Mouse (Mus musculus) limb, embryonic 13.5 days (tissue): ENCODE measurements at regions not wholly inside any gene's neighbourhood (a gene's known extent, or its start where the extent isn't known, plus 50 kb on each side); places are given as distances from the start of the nearest gene placed in this dataset.

Experiments used
- ATAC-seq: fragments of 200-750 bp; cut with Nextera tagmentation; 2 replicates; pipeline ENCODE4 v1.8.0; 2017; ENCODE audit warnings: low read depth, moderate number of reproducible peaks, moderate TSS enrichment; ENCODE audit not compliant: low FRiP score
- H3K27ac ChIP-seq: fragments of 300-500 bp; sonication (generic); 2 replicates; pipeline ENCODE4 v1.5.1; 2015; ENCODE audit warnings: inconsistent platforms, mild to moderate bottlenecking, moderate library complexity
- H3K27me3 ChIP-seq: fragments of 300-500 bp; sonication (generic); 2 replicates; pipeline ENCODE4 v1.6.1; 2015; ENCODE audit warnings: mild to moderate bottlenecking, inconsistent platforms
- H3K36me3 ChIP-seq: fragments of 300-500 bp; sonication (generic); 2 replicates; pipeline ENCODE4 v1.6.1; 2015; ENCODE audit warnings: inconsistent platforms, mild to moderate bottlenecking, moderate library complexity
- H3K4me1 ChIP-seq: fragments of 300-500 bp; sonication (generic); 2 replicates; pipeline ENCODE4 v1.6.1; 2015; ENCODE audit warnings: inconsistent platforms
- H3K4me2 ChIP-seq: fragments of 300-500 bp; sonication (generic); replicated peaks from 2 replicates; pipeline ENCODE4 v1.6.1; 2015; ENCODE audit warnings: inconsistent platforms, mild to moderate bottlenecking, moderate library complexity
- H3K4me3 ChIP-seq: fragments of 300-500 bp; sonication (generic); 2 replicates; pipeline ENCODE4 v1.5.1; 2015; ENCODE audit warnings: moderate library complexity, mild to moderate bottlenecking, inconsistent platforms
- H3K9ac ChIP-seq: fragments of 300-500 bp; sonication (generic); 2 replicates; pipeline ENCODE4 v1.6.1; 2015; ENCODE audit warnings: mild to moderate bottlenecking, inconsistent platforms
- H3K9me3 ChIP-seq: fragments of 300-500 bp; sonication (generic); 2 replicates; pipeline ENCODE4 v1.6.1; 2016; ENCODE audit warnings: inconsistent platforms
- WGBS: fragments of 180-500 bp; shearing (Covaris S2); methylation state at CpG from one replicate; pipeline ENCODE4 v1.1.7; 2015; 5-methylcytosine and 5-hydroxymethylcytosine counted together

DNA sequence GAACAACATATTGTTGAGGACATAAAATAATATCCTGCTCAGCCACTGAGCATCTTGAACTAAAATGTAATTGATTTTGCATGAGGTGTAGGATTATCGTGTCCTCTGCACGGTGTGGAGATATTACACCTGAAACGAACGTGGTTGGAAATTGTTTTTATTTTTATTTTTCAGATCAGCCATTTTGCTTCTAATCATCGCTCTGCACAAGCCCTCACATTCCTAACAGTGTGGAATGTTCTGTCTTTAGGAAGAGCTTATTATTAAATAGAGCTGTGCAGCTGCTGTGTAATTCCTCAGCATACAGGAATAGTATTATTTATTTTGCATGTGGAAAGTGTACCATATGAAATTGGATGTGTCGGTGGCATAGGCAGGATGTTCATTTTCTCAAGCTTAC lies 1014.3 kb downstream of the Adgrl2 start:
- H3K27ac ChIP-seq = no peak overlapping the region
- no peaks in the 10 kb centered on the region for H3K4me1 ChIP-seq
- H3K27me3 ChIP-seq = no peaks in the 10 kb centered on the region
- H3K36me3 ChIP-seq = no peaks in the 10 kb centered on the region
- no peak overlapping the region for H3K9ac ChIP-seq
- no peak overlapping the region for H3K4me3 ChIP-seq
- H3K9me3 ChIP-seq = no peaks in the 10 kb centered on the region
- WGBS = 74% methylated on average over 6 of the region's 6 CpGs
- no peak for ATAC-seq
- H3K4me2 ChIP-seq = no peak overlapping the region

DNA sequence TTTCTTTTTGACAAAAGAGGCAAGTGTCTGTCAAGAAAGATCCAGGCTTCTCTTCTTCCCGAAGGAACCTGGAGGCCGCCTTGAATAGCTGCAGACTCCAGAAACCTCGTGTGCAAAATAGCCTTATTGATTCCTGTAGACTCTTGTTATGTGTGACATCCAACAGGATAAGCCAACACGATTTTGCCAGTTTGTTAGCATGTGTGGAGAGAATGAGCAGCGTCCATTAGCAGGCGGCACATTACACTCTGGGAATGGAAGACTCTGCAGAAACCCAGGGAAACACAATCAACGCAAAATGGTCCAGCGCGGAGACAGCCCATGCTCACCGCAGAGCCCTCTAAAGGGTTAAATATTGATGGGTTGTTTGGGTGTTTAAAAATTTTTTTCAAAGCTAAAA lies 1014.9 kb downstream of the Adgrl2 start:
- Histone ChIP-seq H3K9me3 (no peaks in the 10 kb centered on the region), H3K36me3 (no peaks in the 10 kb centered on the region), H3K4me1 (no peaks in the 10 kb centered on the region), H3K27ac (no peak overlapping the region), H3K27me3 (no peaks in the 10 kb centered on the region), H3K9ac (no peak overlapping the region), H3K4me3 (no peak overlapping the region), H3K4me2 (no peak overlapping the region)
- WGBS = 86% methylated on average over 10 of the region's 10 CpGs
- no peak for ATAC-seq

DNA sequence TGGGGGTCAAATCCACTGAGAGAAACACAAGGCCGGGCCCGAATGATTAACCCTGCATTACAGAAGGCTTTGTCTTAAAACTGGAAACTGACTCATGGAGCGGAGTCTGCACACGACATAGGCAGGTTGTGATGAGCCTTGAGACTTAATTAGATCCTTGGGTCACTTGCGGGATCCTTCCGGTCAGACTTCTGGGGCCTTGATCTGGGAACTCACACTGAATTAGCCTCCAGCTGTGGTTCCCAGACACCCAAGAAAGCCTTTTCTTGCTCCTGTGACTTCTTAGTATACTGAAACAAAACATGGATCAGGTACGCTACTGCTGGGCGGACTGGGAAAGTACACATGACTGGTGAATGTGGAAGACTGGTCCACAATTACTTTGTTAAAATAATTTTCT lies 1015.8 kb downstream of the Adgrl2 start:
- ATAC-seq = no peak
- Histone ChIP-seq H3K36me3 (no peaks in the 10 kb centered on the region), H3K27me3 (no peaks in the 10 kb centered on the region), H3K4me2 (no peak overlapping the region), H3K4me3 (no peak overlapping the region), H3K9me3 (no peaks in the 10 kb centered on the region), H3K4me1 (no peaks in the 10 kb centered on the region), H3K27ac (no peak overlapping the region), H3K9ac (no peak overlapping the region)
- WGBS = 79% methylated on average over 8 of the region's 8 CpGs

DNA sequence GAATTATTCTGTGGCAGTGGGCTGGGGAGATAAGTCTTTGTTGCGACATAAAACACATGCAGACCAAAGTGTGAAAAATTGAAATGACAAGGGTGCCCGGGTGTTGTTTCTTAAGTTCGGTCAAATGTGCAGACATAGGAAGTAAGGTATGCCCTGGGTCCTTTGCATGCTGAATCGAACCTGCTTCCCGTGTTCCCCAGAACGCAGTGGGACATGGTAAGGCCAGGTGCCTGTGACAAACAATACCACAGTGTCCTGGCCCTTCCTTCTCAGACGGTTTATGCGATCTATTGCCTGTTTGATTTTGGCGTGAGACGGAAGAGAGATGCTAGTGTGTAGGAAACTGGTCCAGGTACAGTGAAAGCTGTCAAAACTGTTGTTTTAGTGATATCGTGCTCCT lies 1022.1 kb downstream of the Adgrl2 start:
- WGBS = 86% methylated on average over 11 of the region's 11 CpGs

DNA sequence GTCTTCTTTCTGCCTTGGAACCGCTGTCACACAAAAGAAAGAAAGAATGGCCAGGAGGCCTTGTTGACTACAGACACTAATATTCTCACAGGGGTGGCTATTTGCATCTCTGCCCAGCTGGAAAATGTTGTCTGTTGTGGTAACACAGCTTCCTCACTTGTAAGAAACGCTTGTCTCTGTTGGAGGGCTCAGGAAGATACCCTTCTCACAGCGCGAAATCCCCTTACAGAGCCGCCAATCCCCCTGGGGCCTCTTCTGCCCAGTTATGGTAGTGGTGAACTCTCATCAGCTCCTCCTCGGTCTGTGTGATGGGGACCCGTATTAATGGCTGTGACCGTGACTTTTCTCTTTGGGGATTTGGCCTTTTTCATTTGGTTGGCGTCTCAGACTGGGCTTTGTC lies 1022.5 kb downstream of the Adgrl2 start:
- WGBS = 72% methylated on average over 9 of the region's 9 CpGs
- Histone ChIP-seq H3K9me3 (no peaks in the 10 kb centered on the region), H3K36me3 (no peaks in the 10 kb centered on the region), H3K4me1 (peaks cover 29% of the 10 kb centered on the region), H3K9ac (no peak overlapping the region), H3K4me2 (no peak overlapping the region), H3K27me3 (no peaks in the 10 kb centered on the region), H3K4me3 (no peak overlapping the region), H3K27ac (no peak overlapping the region)
- ATAC-seq = no peak

More for the DNA sequence above, 1022.1 kb downstream of the Adgrl2 start:
- Histone ChIP-seq H3K4me2 (no peak overlapping the region), H3K4me3 (no peak overlapping the region), H3K4me1 (peaks cover 29% of the 10 kb centered on the region), H3K27ac (no peak overlapping the region), H3K36me3 (no peaks in the 10 kb centered on the region), H3K9me3 (no peaks in the 10 kb centered on the region), H3K27me3 (no peaks in the 10 kb centered on the region), H3K9ac (no peak overlapping the region)
- no peak for ATAC-seq

DNA sequence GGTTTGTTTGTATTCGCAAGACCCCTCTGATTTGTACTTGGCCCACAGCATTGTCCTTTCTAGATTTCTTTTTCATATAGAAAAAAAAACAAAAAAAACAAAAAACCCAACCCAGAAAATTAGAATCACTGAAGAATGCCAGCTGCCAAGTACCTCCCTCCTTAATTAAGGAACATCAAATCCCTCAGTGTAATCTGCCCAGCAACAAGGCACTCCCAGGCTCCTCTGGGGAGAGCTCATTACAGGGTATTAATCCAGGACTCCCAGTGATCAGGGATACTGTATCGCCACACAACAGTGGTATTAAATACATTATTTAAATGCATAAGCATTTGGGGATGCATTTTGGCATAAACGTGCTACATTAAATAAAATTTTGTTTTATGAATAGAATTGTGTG lies 1023.1 kb downstream of the Adgrl2 start:
- no peak overlapping the region for H3K9ac ChIP-seq
- no peak for ATAC-seq
- no peak overlapping the region for H3K4me2 ChIP-seq
- H3K36me3 ChIP-seq = no peaks in the 10 kb centered on the region
- H3K4me3 ChIP-seq = no peak overlapping the region
- WGBS = 83% methylated on average over 3 of the region's 3 CpGs
- H3K27me3 ChIP-seq = no peaks in the 10 kb centered on the region
- H3K9me3 ChIP-seq = no peaks in the 10 kb centered on the region
- no peak overlapping the region for H3K27ac ChIP-seq
- peaks cover 29% of the 10 kb centered on the region for H3K4me1 ChIP-seq

DNA sequence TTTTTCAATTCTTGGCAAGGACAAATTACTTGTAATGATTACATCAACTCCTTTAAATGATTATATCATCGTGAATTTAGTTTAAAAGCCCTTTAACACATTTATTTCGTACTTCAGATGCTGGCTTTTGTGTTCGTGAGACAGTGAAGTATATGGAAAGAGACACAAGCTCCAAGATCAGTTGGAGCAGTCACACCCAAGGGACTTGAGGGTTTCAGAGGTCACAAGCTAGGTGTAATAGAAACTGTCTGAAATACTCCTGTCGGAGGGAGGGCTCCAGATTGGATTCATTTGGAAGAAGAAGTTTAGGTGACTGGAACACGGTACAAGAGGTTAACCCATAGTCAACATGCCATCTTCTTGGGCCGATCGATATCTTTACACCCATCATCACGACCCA lies 1023.5 kb downstream of the Adgrl2 start:
- Histone ChIP-seq H3K9me3 (no peaks in the 10 kb centered on the region), H3K9ac (no peak overlapping the region), H3K4me3 (no peak overlapping the region), H3K27ac (no peak overlapping the region; the same call in 1 of the 2 replicates), H3K36me3 (no peaks in the 10 kb centered on the region), H3K4me2 (peak overlapping the region; percentile 30; the same call in 1 of the 2 replicates), H3K4me1 (peaks cover 29% of the 10 kb centered on the region), H3K27me3 (no peaks in the 10 kb centered on the region)
- WGBS = 67% methylated on average over 8 of the region's 8 CpGs
- ATAC-seq = no peak

DNA sequence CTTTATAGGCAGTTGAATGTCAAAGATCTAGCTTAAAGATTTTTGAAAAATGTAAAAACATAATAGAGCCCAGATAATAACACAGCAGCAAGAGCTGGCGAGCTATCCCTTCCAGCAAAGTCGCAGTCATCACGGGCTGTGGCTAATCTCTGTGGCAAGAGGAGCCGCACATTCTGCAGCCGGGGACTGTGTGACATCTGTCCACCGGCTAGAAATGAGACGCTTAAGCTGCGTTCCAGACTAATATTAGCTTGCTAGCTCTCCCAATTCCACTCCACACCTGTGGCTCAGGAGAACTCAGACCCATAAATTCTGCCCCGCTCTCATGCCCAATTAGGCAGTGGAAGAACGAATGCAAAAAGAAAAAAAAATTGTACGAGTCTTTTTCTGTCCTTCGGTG lies 1024.0 kb downstream of the Adgrl2 start:
- Histone ChIP-seq H3K4me1 (peaks cover 29% of the 10 kb centered on the region), H3K4me3 (no peak overlapping the region), H3K9me3 (no peaks in the 10 kb centered on the region), H3K27me3 (no peaks in the 10 kb centered on the region), H3K36me3 (no peaks in the 10 kb centered on the region), H3K4me2 (peak overlapping the region; percentile 30), H3K27ac (no peak overlapping the region; the same call in 1 of the 2 replicates), H3K9ac (0 out of 2 replicates have a peak overlapping the region, but pooled peaks have one; percentile 19)
- 16% methylated on average over 12 of the region's 12 CpGs for WGBS
- ATAC-seq = peak; percentile 51

DNA sequence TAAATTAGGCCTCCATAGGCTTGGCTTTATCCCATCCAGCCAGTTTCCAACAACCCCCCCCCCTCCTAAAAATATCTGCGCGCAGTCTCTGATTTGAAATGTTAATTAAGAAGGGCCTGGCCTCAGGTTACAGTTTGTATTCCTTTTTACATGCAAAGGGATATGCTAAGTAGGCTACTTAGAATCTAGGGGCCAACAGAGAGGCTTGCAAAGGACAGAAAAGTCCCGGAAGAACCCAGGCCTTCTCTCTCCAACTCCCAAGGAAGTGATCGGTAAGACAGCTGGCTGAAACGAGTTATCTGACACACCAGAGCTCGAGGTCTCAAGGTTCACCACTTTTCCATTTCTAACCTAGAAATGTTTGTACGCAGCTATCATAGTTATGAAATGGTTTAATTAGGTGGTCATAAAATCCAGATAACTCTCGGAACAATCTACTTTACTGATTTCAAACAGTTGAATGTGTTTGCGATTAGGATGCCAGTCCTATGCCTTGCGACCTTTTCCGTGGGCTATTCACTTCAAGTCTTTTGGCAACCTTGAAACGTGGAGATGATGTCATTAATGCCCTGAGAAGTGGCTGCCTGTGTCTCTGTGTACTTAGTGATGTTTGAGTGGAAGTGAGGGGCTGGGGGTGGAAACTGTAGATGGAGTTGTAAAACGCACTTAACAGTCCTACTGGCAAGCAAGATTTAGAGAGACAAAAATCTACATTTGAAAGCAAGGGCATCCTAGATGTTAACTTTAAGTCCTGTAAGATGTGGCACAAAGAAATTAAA lies 1026.5 kb downstream of the Adgrl2 start:
- Histone ChIP-seq H3K27me3 (no peaks in the 10 kb centered on the region), H3K36me3 (no peaks in the 10 kb centered on the region), H3K9me3 (no peaks in the 10 kb centered on the region), H3K27ac (no peak overlapping the region), H3K4me3 (no peak overlapping the region), H3K4me2 (no peak overlapping the region), H3K9ac (no peak overlapping the region), H3K4me1 (peaks cover 35% of the 10 kb centered on the region)
- ATAC-seq = no peak
- 26% methylated on average over 13 of the region's 13 CpGs for WGBS

DNA sequence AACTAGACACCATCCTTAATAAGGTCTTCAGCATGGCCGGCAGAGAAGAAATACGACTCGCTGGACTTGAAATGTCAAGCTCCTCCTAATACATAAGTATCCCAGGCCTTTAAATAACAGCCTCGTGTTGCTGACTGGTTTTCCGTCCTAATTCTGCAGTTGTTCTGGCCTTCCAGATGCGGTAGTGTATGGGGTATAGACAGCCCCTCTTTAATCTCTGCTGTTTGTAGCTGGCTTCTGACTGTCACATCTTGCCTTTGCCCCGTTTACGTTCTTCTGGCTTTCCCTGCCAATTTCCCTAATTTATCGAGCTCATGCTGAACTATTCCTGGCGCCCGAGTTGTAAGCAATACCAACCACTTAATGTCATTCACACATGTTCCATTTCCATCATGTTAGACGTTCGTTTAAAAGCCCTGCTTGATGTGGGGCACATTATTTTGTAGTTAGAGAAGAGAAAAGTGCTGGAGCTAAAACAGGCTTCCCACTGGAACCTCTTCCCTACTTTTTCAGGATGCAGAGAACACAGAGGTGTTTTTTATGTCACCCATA lies 1042.2 kb downstream of the Adgrl2 start:
- no peak overlapping the region for H3K9ac ChIP-seq
- no peak overlapping the region; the same call in 1 of the 2 replicates for H3K27ac ChIP-seq
- peak; percentile 54 for ATAC-seq
- H3K9me3 ChIP-seq = no peaks in the 10 kb centered on the region
- WGBS = 16% methylated on average over 13 of the region's 13 CpGs
- H3K4me3 ChIP-seq = no peak overlapping the region
- H3K36me3 ChIP-seq = no peaks in the 10 kb centered on the region
- H3K27me3 ChIP-seq = no peaks in the 10 kb centered on the region
- peak overlapping the region; percentile 39 for H3K4me2 ChIP-seq
- H3K4me1 ChIP-seq = peaks cover 14% of the 10 kb centered on the region

DNA sequence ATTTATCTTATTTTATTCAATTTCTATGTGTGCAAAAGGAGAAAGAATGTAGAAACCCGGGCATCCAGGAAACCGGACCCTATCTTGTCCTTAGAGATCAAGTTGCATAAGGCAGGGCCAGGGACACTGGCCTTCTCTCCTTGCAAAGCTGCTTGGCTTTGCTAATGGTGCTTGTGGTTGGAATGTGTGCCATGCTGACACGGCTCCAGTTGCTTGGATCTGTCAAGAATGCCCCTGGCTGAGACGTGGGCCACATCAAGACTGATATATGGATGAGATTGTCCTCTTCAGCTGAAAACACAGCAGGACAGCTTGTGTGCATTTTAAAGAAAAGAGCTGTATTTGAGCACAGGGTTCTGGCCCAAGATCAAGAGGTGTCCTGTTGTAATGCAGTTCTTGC lies 1047.0 kb downstream of the Adgrl2 start:
- 77% methylated on average over 4 of the region's 4 CpGs for WGBS
- H3K36me3 ChIP-seq = no peaks in the 10 kb centered on the region
- H3K4me2 ChIP-seq = no peak overlapping the region
- H3K27ac ChIP-seq = no peak overlapping the region
- H3K27me3 ChIP-seq = no peaks in the 10 kb centered on the region
- no peak overlapping the region for H3K4me3 ChIP-seq
- peaks cover 6% of the 10 kb centered on the region for H3K4me1 ChIP-seq
- ATAC-seq = no peak
- no peaks in the 10 kb centered on the region for H3K9me3 ChIP-seq
- H3K9ac ChIP-seq = no peak overlapping the region

DNA sequence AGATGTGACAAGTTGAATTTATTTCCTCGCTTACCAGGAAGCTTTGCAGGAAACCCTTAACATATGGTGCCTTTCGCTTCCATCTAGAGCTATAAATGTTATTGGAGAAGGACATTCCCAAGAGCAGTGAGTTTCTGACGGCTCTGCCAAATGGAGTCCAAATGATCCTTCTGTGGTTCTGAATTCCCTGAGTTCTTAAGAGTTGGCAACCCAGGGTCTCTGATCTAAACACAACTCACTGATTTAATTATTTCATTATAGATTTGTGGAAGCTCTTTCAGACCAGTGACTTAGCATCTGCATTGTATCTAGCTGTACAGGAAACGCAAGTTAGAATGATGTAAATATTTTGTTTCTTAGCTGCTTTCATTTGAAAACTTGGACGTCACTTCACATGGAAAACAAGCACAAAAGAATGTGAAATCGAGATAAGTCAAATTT lies 1059.5 kb downstream of the Adgrl2 start:
- Histone ChIP-seq H3K27ac (no peak overlapping the region), H3K4me2 (no peak overlapping the region), H3K9ac (no peak overlapping the region), H3K9me3 (no peaks in the 10 kb centered on the region), H3K36me3 (no peaks in the 10 kb centered on the region), H3K4me1 (no peaks in the 10 kb centered on the region), H3K27me3 (no peaks in the 10 kb centered on the region), H3K4me3 (no peak overlapping the region)
- WGBS = 37% methylated on average over 6 of the region's 6 CpGs
- no peak for ATAC-seq

DNA sequence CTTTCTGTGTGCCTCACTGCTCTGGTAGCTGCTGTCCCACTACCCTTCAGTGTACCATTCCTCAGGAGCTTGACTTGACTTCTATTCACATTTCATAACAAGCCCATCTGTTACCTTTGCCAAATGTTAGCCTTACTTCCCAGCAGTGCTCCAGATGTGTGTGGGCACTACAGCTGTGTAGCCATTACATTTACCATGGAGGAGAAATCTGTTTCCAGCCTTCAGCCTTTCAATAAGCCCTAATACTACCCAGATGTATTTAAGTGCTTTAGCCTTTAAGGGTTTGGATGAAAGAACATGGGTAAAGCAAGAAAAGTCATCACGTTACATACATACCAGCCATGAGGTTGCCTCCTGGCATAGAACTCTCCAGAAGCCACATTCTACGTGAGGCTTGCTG lies 1068.0 kb downstream of the Ttll7 start:
- H3K4me3 ChIP-seq = no peak overlapping the region
- 47% methylated on average over 2 of the region's 2 CpGs for WGBS
- no peak overlapping the region for H3K4me2 ChIP-seq
- 0 out of 2 replicates have a peak, but pooled peaks have one; percentile 32 for ATAC-seq
- no peak overlapping the region for H3K9ac ChIP-seq
- H3K9me3 ChIP-seq = no peaks in the 10 kb centered on the region
- no peaks in the 10 kb centered on the region for H3K36me3 ChIP-seq
- H3K4me1 ChIP-seq = no peaks in the 10 kb centered on the region
- H3K27me3 ChIP-seq = no peaks in the 10 kb centered on the region
- no peak overlapping the region for H3K27ac ChIP-seq
